Mouse (Mus musculus): Measurements from ENCODE around the gene Tmem178b. TPM values are rescaled to one million over a fixed set of nuclear protein-coding genes. Genes with fewer than 3 reads are reported as not detected.

Tmem178b gene
- polyA plus RNA-seq, 1 experiment = 0.11 TPM

- Histone ChIP-seq H3K27ac (ENCODE audit: insufficient read depth, low read length) (no peak overlapping the region), H3K4me3 (ENCODE audit: insufficient read depth, low read length) (no peak overlapping the region), H3K4me1 (ENCODE audit: control insufficient read depth, insufficient read depth, low read length) (no peaks in the 10 kb centered on the region)
- TF ChIP-seq CTCF (IDR thresholded peaks at IDR 0.05; ENCODE audit: borderline replicate concordance, insufficient read depth, low read length) (no peak), POLR2A (IDR thresholded peaks at IDR 0.05; ENCODE audit: low read depth, low read length) (no peak)
Measured at GRCm38 (mm10) chr6:39953951-39954350, 80.9 kb downstream of the Tmem178b start.

- no peak for TF ChIP-seq CTCF (IDR thresholded peaks at IDR 0.05; ENCODE audit: borderline replicate concordance, insufficient read depth, low read length)
- no peak for TF ChIP-seq POLR2A (IDR thresholded peaks at IDR 0.05; ENCODE audit: low read depth, low read length)
- no peaks in the 10 kb centered on the region for H3K4me1 ChIP-seq (ENCODE audit: control insufficient read depth, insufficient read depth, low read length)
- no peak overlapping the region for H3K4me3 ChIP-seq (ENCODE audit: insufficient read depth, low read length)
- H3K27ac ChIP-seq (ENCODE audit: insufficient read depth, low read length) = no peak overlapping the region
Measured at GRCm38 (mm10) chr6:39955211-39955610, 82.1 kb downstream of the Tmem178b start.

DNA sequence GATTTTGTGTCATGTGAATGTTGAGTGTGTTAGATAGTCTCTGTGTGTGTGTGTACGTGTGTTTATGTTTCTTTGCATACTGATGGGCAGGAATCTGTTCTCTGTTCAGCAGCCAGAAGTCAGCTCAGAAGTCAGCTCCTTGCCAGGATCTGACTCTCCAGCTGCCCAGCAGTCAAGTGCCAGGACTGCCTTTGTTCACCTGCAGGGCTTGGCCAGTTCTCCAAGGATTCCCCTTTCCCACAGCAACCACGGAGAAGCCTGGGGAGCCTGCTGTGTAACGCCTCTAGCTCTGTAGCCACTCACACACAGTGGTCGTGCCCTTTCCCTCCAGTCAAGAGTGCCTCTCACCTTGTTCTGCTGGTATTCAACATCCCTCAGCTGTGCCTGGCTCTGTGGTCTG lies 91.5 kb downstream of the Tmem178b start:
- Histone ChIP-seq H3K27ac (ENCODE audit: insufficient read depth, low read length) (no peak overlapping the region), H3K4me3 (ENCODE audit: insufficient read depth, low read length) (no peak overlapping the region), H3K4me1 (ENCODE audit: control insufficient read depth, insufficient read depth, low read length) (no peaks in the 10 kb centered on the region)
- TF ChIP-seq POLR2A (IDR thresholded peaks at IDR 0.05; ENCODE audit: low read depth, low read length) (no peak), CTCF (IDR thresholded peaks at IDR 0.05; ENCODE audit: borderline replicate concordance, insufficient read depth, low read length) (no peak)

- no peak for TF ChIP-seq CTCF (IDR thresholded peaks at IDR 0.05; ENCODE audit: borderline replicate concordance, insufficient read depth, low read length)
- TF ChIP-seq POLR2A (IDR thresholded peaks at IDR 0.05; ENCODE audit: low read depth, low read length) = no peak
- Histone ChIP-seq H3K4me1 (ENCODE audit: control insufficient read depth, insufficient read depth, low read length) (no peaks in the 10 kb centered on the region), H3K4me3 (ENCODE audit: insufficient read depth, low read length) (no peak overlapping the region), H3K27ac (ENCODE audit: insufficient read depth, low read length) (no peak overlapping the region)
Measured at GRCm38 (mm10) chr6:39970281-39970680, 97.2 kb downstream of the Tmem178b start.

GRCm38 (mm10) chr6:39978942-39979341 lies 105.9 kb downstream of the Tmem178b start:
- no peak overlapping the region for H3K27ac ChIP-seq (ENCODE audit: insufficient read depth, low read length)
- no peak for TF ChIP-seq POLR2A (IDR thresholded peaks at IDR 0.05; ENCODE audit: low read depth, low read length)
- TF ChIP-seq CTCF (IDR thresholded peaks at IDR 0.05; ENCODE audit: borderline replicate concordance, insufficient read depth, low read length) = no peak
- no peak overlapping the region for H3K4me3 ChIP-seq (ENCODE audit: insufficient read depth, low read length)
- H3K4me1 ChIP-seq (ENCODE audit: control insufficient read depth, insufficient read depth, low read length) = no peaks in the 10 kb centered on the region

- no peak for TF ChIP-seq POLR2A (IDR thresholded peaks at IDR 0.05; ENCODE audit: low read depth, low read length)
- TF ChIP-seq CTCF (IDR thresholded peaks at IDR 0.05; ENCODE audit: borderline replicate concordance, insufficient read depth, low read length) = no peak
- H3K4me1 ChIP-seq (ENCODE audit: control insufficient read depth, insufficient read depth, low read length) = no peaks in the 10 kb centered on the region
- no peak overlapping the region for H3K27ac ChIP-seq (ENCODE audit: insufficient read depth, low read length)
Measured at GRCm38 (mm10) chr6:39990772-39991171, 117.7 kb downstream of the Tmem178b start.

GRCm38 (mm10) chr6:39991922-39992321 lies 118.9 kb downstream of the Tmem178b start:
- no peak overlapping the region for H3K4me3 ChIP-seq (ENCODE audit: insufficient read depth, low read length)
- H3K27ac ChIP-seq (ENCODE audit: insufficient read depth, low read length) = no peak overlapping the region
- no peaks in the 10 kb centered on the region for H3K4me1 ChIP-seq (ENCODE audit: control insufficient read depth, insufficient read depth, low read length)
- no peak for TF ChIP-seq POLR2A (IDR thresholded peaks at IDR 0.05; ENCODE audit: low read depth, low read length)
- no peak for TF ChIP-seq CTCF (IDR thresholded peaks at IDR 0.05; ENCODE audit: borderline replicate concordance, insufficient read depth, low read length)

More at GRCm38 (mm10) chr6:39990772-39991171, 117.7 kb downstream of the Tmem178b start:
- no peak overlapping the region for H3K4me3 ChIP-seq (ENCODE audit: insufficient read depth, low read length)

DNA sequence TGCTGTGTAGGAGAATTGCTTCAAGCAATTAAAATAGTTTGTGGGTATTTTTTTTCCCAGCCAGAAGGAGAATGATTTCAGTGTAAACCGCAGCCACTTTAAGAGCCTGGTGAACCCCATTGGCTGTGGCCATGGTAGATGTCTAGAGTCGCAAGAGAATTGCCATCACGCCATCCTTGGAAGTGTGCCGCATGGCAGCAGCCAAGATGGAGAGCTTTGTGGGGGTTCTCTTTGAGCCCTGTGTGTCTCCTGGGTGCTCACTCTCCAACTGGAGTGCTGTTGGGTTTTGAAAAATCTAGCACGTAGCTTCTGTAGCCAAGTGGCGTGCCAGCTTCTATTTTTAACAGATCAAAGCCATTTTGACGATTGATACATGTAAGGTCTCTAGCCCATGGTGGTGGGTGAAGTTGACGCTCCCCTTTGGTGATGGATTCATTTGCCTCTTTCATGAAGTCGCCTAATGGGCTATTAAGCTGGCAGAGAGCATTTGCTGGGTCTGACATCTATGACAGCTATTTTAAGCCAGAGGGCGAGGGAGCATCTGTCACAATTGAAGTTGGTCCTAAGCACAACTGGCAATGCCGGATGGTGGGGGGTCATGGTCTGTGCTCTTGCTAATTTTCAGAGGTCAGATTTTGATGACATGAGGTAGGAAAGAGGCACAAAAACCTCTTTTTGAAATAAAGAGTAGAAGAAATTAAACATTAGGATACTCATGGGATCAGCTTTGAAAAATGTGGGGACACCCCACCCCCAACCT lies 133.1 kb downstream of the Tmem178b start:
- TF ChIP-seq CTCF (IDR thresholded peaks at IDR 0.05; ENCODE audit: borderline replicate concordance, insufficient read depth, low read length) = no peak
- TF ChIP-seq POLR2A (IDR thresholded peaks at IDR 0.05; ENCODE audit: low read depth, low read length) = no peak
- Histone ChIP-seq H3K4me3 (ENCODE audit: insufficient read depth, low read length) (no peak overlapping the region), H3K4me1 (ENCODE audit: control insufficient read depth, insufficient read depth, low read length) (no peaks in the 10 kb centered on the region), H3K27ac (ENCODE audit: insufficient read depth, low read length) (no peak overlapping the region)

GRCm38 (mm10) chr6:40008166-40008907 lies 135.3 kb downstream of the Tmem178b start:
- H3K27ac ChIP-seq (ENCODE audit: insufficient read depth, low read length) = no peak overlapping the region
- TF ChIP-seq CTCF (IDR thresholded peaks at IDR 0.05; ENCODE audit: borderline replicate concordance, insufficient read depth, low read length) (no peak), POLR2A (IDR thresholded peaks at IDR 0.05; ENCODE audit: low read depth, low read length) (no peak)
- no peak overlapping the region for H3K4me3 ChIP-seq (ENCODE audit: insufficient read depth, low read length)
- no peaks in the 10 kb centered on the region for H3K4me1 ChIP-seq (ENCODE audit: control insufficient read depth, insufficient read depth, low read length)

DNA sequence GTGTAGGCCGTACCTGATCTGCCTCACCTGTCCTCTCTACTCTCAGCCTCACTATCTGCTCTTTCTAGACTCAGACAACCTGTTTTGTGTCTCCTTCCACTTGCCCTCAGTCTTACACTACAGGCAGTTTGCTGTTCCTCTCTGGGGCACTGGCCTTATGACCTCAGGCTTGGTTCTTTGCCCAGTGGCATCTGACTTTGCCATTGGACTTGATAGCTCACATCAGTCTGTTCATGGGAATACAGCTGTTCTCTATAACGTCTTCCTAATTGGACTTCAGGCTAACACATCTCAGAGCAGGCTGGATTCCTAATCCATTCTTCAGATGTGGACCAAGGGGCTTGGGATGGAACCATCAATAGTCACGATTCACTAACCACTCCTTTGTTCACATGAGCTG lies 136.6 kb downstream of the Tmem178b start:
- TF ChIP-seq CTCF (IDR thresholded peaks at IDR 0.05; ENCODE audit: borderline replicate concordance, insufficient read depth, low read length) (no peak), POLR2A (IDR thresholded peaks at IDR 0.05; ENCODE audit: low read depth, low read length) (no peak)
- no peak overlapping the region for H3K27ac ChIP-seq (ENCODE audit: insufficient read depth, low read length)
- no peak overlapping the region for H3K4me3 ChIP-seq (ENCODE audit: insufficient read depth, low read length)
- H3K4me1 ChIP-seq (ENCODE audit: control insufficient read depth, insufficient read depth, low read length) = no peaks in the 10 kb centered on the region

Data from embryonic fibroblast, embryonic 13.5 days (primary cell).